Mouse (Mus musculus) frontal cortex, postnatal 25 days (tissue): ENCODE results near the gene Asap3.

Experiments
- DNase-seq, 2 experiments: peaks; one replicate each; pipeline ENCODE4 v3.0.0; 2022; ENCODE audit warnings: low spot score in 2 of 2

Asap3 gene

DNA sequence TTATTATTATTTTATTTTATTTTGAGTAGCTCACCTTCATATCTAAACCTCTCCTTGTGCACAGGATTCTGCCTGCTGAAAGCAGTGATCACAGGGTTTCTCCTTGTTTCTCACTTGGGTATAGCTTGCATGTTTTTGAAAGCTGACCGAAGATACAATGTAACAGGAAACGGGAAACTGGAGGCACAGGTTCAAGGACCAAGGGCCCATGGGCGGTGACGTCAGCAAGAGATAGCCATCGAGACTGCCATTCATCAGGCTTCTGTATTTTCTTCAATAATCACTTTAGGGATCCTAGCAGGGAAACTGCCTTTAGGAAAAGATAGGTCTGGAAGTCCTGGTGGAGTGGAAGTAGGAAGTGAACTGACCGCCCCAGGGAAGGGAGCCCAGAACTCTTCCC is 85.5 kb downstream of the Asap3 start:
- no peak for DNase-seq
